Mouse (Mus musculus) right cerebral cortex, postnatal 14 days (tissue): ENCODE results near the gene Cyren.

ENCODE experiments used
- DNase-seq: peaks from one replicate; pipeline ENCODE4 v3.0.0; 2022

Gene Cyren

GRCm38 (mm10) chr6:34877509-34878321 lies at the start of gene Cyren:
Gene Cyren (minus strand): TSS chr6:34878060.
- DNase-seq: peak; percentile 88

GRCm38 (mm10) chr6:34927594-34927993 lies 49.7 kb upstream of the Cyren start:
- no peak for DNase-seq

DNA sequence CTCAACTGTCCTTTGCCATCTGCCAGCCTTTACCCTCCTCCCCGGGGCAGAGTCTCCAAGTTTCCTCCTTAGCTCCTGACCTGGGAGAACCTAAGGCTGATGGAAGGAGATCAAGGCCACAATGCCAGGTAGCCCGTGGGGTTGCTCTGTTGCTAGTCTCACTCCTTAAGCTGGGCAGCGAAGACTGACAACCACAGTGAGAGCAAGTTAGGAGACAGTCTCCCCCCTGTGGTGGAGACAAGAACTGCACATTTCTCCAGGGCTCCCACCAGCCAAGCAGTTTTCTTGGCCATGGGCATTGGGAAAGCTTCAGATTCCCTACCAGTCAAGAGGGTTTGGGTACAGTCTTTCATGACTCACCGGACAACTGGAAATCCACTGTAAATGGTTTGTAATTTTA lies 49.3 kb upstream of the Cyren start:
- DNase-seq: peak; percentile 61

DNA sequence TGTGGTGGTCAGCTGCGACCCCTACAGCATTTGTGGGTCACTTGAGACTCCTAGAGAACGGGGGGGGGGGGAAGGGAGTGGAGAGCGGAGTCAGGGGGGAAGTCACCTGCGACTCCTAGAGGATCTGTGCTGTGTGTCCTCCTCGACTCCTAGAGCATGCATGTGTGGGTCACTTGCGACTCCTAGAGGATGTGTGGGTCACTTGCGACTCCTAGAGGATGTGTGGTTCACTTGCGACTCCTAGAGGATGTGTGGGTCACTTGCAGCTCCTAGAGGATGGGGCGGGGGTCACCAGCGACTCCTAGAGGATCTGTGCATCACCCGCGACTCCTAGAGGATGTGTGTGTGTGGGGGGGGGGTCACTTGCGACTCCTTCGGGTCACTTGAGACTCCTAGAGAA lies 44.1 kb upstream of the Cyren start:
- peak; percentile 10 for DNase-seq

DNA sequence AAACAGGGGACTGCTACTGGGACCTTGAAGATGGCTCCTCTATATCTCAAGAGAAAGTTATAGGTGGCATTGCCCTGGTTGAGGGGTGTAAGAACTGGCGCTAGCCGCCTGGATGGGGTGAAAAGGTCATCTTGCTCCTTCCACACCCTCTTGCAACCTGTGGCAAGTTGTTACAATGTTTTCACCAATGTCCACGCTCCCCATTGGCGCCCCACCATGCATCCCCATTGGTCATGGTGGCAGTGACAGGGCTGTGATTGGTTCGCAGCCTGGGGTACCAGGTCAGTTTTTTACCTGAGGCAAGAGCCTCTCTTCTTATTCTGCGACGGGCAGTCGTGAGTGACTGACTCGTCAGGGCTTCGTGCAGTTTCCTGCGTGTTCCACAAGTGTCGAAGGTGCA lies 42.8 kb upstream of the Cyren start:
- DNase-seq: no peak

DNA sequence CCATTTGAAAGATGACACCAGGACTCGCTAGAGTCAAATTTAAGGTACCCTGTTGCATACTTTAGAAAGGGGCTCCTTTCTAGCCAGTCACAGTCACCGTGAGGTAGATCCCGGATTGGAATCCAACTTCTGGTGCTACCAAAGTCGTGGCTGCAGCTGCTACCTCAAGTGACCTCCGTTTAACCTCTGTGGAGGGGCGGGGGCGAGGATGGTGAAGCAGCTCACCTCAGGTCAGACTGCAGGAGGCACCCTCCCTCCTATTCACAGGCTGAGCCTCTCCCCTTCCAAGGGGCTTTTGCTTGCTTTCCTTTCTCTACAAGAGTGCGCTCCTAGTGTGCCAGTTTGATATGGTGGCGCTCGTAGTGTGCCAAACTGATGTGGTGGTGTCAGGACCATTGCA lies 42.1 kb upstream of the Cyren start, which contains the start of gene Stra8:
Gene Stra8 (plus strand): TSS at position 208 of the 400 bp plus-strand sequence.
- no peak for DNase-seq

DNA sequence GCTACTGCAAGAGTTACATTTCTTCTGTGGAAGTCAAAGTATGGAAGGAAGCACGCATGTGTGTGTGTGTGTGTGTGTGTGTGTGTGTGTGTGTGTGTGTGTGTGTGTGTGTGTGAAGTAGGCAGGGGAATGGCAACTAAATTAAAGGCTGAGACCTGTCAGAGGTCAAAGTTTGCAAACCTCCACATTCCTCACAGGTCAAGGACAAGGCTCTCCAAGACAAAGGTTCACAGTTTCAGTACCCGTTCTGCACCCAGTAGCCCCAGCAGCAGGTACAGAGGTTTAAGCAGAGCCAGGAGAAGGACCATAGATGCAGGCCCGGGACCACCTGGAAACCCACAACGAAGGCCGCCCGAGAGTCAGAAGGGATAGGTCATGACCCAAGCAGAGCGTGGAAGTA lies 41.3 kb upstream of the Cyren start:
- no peak for DNase-seq

DNA sequence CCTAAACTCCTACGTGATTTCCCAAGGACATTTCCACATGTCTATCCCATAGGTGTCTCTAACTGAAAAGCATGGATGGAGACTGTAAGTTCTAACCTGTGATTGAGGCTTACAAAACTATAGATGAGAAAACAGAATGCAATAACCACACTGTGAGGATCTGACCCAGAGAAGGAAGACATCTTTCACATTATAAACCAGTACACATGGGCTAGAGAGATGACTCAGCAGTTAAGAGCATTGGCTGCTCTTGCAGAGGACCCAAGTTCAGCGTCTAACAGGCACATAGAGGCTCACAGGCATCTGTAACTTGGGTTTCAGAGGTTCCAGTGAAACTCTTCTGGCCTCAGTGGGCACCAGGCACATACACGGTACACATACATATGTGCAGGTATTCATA lies 36.6 kb upstream of the Cyren start:
- no peak for DNase-seq

DNA sequence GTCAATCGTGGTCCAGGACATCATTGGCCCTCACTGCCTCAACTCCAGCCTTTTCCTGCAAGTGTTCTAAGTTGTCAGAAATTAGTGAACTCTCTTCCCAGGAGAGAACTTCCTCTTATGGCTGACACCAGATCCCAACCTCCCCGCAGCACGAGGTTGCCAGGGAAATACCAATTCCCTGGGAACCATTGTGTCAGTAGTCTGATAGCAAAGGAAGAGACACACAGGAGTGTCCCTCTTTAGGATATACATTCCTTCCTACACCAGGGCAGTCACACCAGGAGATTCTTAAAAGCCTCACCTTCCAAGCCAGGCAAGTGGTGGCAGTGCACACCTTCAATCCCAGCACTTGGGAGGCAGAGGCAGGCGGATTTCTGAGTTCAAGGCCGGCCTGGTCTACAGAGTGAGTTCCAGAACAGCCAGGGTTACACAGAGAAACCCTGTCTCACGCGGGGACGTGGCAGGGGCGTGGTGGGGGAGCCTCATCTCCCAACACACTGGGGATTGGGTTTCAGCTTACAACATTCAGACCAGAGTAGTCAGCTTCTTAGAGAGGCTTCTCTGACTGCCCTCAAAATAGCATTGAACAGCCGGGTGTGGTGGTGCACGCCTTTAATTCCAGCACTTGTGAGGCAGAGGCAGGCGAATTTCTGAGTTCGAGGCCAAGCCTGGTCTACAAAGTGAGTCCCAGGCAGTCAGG lies 35.6 kb upstream of the Cyren start:
- no peak for DNase-seq

- DNase-seq: peak; percentile 96
Measured at GRCm38 (mm10) chr6:34910371-34911219, 32.7 kb upstream of the Cyren start, which contains the start of gene Wdr91. Gene Wdr91 (minus strand): TSS chr6:34910876.

DNA sequence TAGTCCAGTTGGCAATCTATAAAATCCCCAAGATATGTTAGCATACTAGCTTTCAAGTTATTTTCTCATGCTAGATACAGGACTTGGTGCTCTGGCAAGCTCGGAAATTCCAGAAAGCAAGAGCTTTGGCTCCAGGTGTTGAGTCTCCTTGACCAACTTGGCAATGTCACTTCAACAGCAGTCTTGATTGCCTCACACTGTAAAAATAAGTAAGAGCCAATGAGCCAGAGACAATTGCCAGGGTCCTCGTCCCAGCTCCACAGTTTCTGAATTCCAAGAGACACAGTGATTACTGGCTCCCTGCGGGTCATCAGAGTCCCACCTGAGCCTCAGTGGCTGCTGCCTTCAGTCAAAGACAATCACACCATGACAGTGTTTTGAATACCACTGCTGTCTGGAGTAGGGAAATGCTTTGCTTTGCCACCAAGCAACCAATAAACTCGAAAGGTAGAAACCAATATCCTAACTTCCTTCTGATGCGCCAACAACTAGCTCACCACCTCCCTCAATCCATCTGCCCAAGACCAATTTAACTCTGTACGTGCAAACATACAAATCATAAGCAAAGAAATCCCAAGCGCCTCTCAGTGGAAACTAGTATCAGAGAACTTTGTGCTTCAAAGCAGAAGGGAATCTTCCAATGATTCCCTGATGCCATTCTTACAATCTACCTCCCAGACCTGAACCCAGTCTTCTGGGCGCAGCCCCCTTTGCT lies 31.9 kb upstream of the Cyren start:
- DNase-seq: no peak

DNA sequence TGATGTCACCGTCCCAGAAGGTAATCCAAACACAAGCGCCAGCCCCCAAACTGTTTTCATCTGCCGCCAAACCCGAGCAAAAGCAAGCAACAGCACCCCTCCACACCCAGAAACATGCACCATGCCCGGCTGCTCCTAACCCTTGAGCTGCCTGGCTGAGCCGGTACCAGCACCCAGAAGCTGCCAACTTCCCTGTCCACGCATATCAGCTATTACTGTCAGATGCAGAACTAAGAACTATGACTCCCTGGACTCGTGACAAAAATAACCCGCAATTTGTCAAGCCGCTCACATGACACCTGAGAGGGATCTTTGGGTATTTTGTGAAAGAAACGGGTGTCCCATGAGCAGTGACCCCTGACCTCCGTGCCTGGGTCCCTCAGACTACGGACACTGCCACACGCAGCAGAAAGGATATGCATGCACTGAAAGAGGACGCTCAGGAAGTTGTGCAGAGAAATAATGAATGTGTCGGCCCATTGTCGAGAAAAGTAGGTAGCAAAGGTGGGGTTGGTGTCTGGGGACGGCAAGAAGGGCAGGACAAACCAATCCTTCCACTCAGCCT lies 29.9 kb upstream of the Cyren start:
- no peak for DNase-seq

DNA sequence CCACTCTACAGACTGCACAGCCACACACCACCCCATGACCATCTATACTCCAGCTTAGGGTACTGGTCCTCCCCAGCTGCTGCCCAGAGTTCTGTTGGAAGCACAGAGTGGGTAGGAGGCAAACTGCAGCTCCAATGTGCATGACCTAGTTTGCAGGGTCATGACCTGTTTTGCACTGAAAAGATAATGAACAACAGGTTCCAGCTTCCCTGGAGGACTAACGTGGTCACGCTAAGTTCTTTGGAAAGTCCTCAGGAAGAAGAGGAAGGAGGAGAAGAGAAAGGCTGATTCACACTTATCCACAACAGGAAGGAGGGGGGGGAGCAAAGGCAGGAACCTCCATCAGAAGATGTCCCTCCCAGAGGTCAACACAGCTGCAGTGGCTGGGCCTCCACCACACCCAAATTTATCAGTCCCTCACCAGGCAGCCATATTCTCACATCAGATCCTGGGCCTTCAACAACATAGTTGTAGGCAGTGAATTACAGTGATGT lies 29.3 kb upstream of the Cyren start:
- no peak for DNase-seq

DNA sequence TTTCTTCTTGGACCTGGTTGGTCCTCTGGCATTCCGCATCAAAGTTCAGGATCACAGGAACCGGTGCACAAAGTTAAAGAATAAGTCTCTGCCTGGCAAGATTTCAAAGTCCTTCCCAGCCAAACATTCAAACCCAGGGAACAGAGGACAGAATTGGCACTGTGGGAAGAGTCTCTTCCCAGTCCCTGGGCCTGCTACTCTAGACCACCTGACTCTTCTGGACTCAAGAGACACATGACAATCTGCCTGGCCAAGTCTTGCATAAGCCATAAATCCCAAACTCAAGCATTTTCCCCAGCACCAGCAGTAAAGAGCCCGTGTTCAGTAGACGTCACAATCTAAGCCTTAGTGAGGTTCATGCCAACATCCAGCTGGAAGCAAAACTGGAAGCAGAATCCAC lies 28.8 kb upstream of the Cyren start:
- DNase-seq: no peak

GRCm38 (mm10) chr6:34906125-34906524 lies 28.3 kb upstream of the Cyren start:
- DNase-seq: no peak

GRCm38 (mm10) chr6:34904361-34904760 lies 26.5 kb upstream of the Cyren start:
- no peak for DNase-seq

GRCm38 (mm10) chr6:34903851-34904250 lies 26.0 kb upstream of the Cyren start:
- no peak for DNase-seq

DNA sequence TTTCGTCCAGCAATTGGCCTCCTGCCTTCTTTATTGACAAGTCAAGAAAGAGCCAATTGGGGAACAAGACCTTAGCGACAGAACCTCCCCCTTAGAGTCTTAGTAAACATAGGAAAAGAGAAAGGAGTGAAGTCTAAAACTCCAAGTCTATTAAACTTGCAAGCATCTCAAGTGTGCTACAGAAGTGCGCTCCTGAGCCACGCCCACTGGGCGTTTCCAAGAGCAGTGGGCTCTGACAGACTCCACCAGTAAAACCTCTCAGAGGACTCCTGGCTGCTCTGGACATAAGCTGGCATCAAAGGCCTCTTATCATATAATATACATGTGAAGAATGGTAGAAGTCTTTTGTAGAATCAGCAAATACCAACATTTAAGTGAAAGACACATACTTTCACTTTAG lies 25.6 kb upstream of the Cyren start:
- no peak for DNase-seq

GRCm38 (mm10) chr6:34902578-34902977 lies 24.7 kb upstream of the Cyren start:
- no peak for DNase-seq

DNA sequence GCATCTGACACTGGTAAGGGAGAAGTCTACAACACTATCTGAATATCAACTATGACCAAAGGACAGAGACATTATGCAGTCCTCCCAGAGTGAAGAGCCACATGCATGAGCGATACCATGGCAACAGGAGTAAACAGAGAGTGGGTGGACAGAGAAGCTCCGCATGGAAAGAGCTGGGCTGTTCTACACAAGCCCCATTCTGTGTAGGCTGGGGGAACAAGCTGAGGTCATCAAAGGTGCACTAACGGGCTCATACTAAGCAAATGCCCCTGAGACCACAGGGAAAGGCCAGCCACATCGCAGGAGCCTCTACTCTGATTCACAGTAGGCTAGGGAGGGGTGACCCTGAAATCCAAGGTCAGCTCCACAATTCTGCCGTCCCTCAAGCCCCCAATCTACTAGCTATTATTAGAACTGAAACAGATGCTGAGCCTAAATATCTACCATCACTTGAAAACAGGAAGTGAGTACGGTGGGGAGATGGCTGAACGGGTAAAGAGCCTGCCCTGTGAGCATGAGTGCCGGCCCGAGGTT lies 24.1 kb upstream of the Cyren start:
- no peak for DNase-seq

DNA sequence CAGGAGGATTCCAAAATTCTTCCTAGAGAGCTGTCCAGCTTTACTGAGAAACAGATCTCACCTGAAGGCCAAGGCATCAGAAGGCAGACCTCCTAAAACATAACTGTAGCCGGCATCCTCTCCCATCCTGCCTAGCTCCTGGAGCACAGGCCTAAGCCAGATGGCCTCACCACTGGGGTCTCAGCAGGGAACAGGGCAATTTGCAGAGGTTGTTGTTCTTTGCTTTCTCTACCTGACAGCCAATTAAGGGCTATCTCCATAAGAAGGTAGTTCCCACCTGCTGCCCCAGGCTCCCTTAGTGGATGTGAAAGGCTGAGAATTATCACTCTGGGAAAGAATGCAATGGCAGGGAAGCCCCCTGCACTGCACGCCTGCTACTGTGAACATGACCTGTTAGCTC lies 23.1 kb upstream of the Cyren start:
- DNase-seq: no peak

DNA sequence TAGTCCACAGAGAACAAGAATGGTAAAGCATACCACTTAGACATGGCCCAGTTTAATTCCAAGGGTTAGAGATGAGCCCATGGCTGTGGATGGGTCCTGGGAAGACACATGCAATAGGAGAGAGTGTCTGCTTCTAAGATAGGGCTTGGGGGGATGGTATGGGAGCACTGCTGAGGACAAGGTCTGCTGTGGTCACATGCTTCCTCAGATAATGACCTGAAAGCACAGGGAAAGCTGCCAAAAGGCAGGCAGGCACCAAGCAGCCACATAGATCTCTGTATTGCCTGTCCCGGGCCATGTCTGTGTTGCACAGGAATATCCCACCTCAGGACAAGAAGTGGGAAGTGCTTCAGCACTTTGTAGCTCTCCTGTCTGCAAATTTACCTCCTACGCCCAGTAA lies 21.3 kb upstream of the Cyren start:
- DNase-seq: no peak
